Mouse (Mus musculus): ENCODE results near the gene 9330159F19Rik. TPM values are rescaled to one million over a fixed set of nuclear protein-coding genes. Genes with fewer than 3 reads are reported as not detected.

9330159F19Rik gene
- polyA plus RNA-seq, 1 experiment from 2014 or later, result 2.8 TPM

- Histone ChIP-seq H3K27ac (replicated peaks; ENCODE audit: low read depth, low read length) (no peak overlapping the region), H3K9me3 (replicated peaks; ENCODE audit: control insufficient read depth, low read length) (no peaks in the 10 kb centered on the region), H3K9ac (replicated peaks; ENCODE audit: low read length) (no peak overlapping the region), H3K4me3 (ENCODE audit: low read depth, low read length) (no peak overlapping the region), H3K4me1 (ENCODE audit: control insufficient read depth, insufficient read depth, low read length) (no peaks in the 10 kb centered on the region), H3K27me3 (ENCODE audit: control insufficient read depth, insufficient read depth, low read length) (no peaks in the 10 kb centered on the region), H3K4me2 (ENCODE audit: low read depth, low read length) (no peak overlapping the region), H3K36me3 (replicated peaks; ENCODE audit: control insufficient read depth, insufficient read depth, low read depth, low read length) (no peaks in the 10 kb centered on the region)
- WGBS, result 85% methylated on average over 1 of the region's 1 CpGs
- no peak for DNase-seq (ENCODE audit: low spot score)
- ATAC-seq (replicated peaks; ENCODE audit: insufficient number of reproducible peaks, low FRiP score, low TSS enrichment, low read depth), result no peak
These were observed 5.6 kb downstream of the 9330159F19Rik start for GRCm38 (mm10) chr10:29216957-29217356.

- Histone ChIP-seq H3K27ac (replicated peaks; ENCODE audit: low read depth, low read length) (no peak overlapping the region), H3K9ac (replicated peaks; ENCODE audit: low read length) (no peak overlapping the region), H3K4me2 (ENCODE audit: low read depth, low read length) (no peak overlapping the region), H3K4me3 (ENCODE audit: low read depth, low read length) (no peak overlapping the region), H3K4me1 (ENCODE audit: control insufficient read depth, insufficient read depth, low read length) (no peaks in the 10 kb centered on the region), H3K27me3 (ENCODE audit: control insufficient read depth, insufficient read depth, low read length) (no peaks in the 10 kb centered on the region), H3K36me3 (replicated peaks; ENCODE audit: control insufficient read depth, insufficient read depth, low read depth, low read length) (no peaks in the 10 kb centered on the region), H3K9me3 (replicated peaks; ENCODE audit: control insufficient read depth, low read length) (no peaks in the 10 kb centered on the region)
- DNase-seq (ENCODE audit: low spot score) (no peak), ATAC-seq (replicated peaks; ENCODE audit: insufficient number of reproducible peaks, low FRiP score, low TSS enrichment, low read depth) (no peak)
- WGBS, result 53% methylated on average over 2 of the region's 2 CpGs
These were observed 6.0 kb downstream of the 9330159F19Rik start for GRCm38 (mm10) chr10:29217451-29217850.

GRCm38 (mm10) chr10:29225329-29225728 lies 13.9 kb downstream of the 9330159F19Rik start:
- DNase-seq (ENCODE audit: low spot score), result no peak
- Histone ChIP-seq H3K4me1 (ENCODE audit: control insufficient read depth, insufficient read depth, low read length) (no peaks in the 10 kb centered on the region), H3K36me3 (replicated peaks; ENCODE audit: control insufficient read depth, insufficient read depth, low read depth, low read length) (no peaks in the 10 kb centered on the region), H3K9me3 (replicated peaks; ENCODE audit: control insufficient read depth, low read length) (no peaks in the 10 kb centered on the region), H3K4me3 (ENCODE audit: low read depth, low read length) (no peak overlapping the region), H3K9ac (replicated peaks; ENCODE audit: low read length) (no peak overlapping the region), H3K27me3 (ENCODE audit: control insufficient read depth, insufficient read depth, low read length) (no peaks in the 10 kb centered on the region), H3K27ac (replicated peaks; ENCODE audit: low read depth, low read length) (no peak overlapping the region), H3K4me2 (ENCODE audit: low read depth, low read length) (no peak overlapping the region)
- no peak for ATAC-seq (replicated peaks; ENCODE audit: insufficient number of reproducible peaks, low FRiP score, low TSS enrichment, low read depth)
- WGBS, result 83% methylated on average over 4 of the region's 4 CpGs

- no peak overlapping the region for H3K4me3 ChIP-seq (ENCODE audit: low read depth, low read length)
- H3K4me1 ChIP-seq (ENCODE audit: control insufficient read depth, insufficient read depth, low read length), result no peaks in the 10 kb centered on the region
- H3K27me3 ChIP-seq (ENCODE audit: control insufficient read depth, insufficient read depth, low read length), result no peaks in the 10 kb centered on the region
- H3K27ac ChIP-seq (replicated peaks; ENCODE audit: low read depth, low read length), result no peak overlapping the region
- ATAC-seq (replicated peaks; ENCODE audit: insufficient number of reproducible peaks, low FRiP score, low TSS enrichment, low read depth) (no peak), DNase-seq (ENCODE audit: low spot score) (no peak)
- no peak overlapping the region for H3K9ac ChIP-seq (replicated peaks; ENCODE audit: low read length)
- no peaks in the 10 kb centered on the region for H3K36me3 ChIP-seq (replicated peaks; ENCODE audit: control insufficient read depth, insufficient read depth, low read depth, low read length)
- 94% methylated on average over 2 of the region's 2 CpGs for WGBS
- no peak overlapping the region for H3K4me2 ChIP-seq (ENCODE audit: low read depth, low read length)
- no peaks in the 10 kb centered on the region for H3K9me3 ChIP-seq (replicated peaks; ENCODE audit: control insufficient read depth, low read length)
These were observed 19.8 kb downstream of the 9330159F19Rik start for GRCm38 (mm10) chr10:29231208-29231607.

Other genes with a start within 250 kb of the 9330159F19Rik start
- not detected in 2 replicates for gene 2310057J18Rik, start 225.3 kb upstream of the 9330159F19Rik start, polyA plus RNA-seq (2014; fragmentation: Nextera tagmentation; extraction: Ambion mirVana)
- gene Soga3, start 67.8 kb upstream of the 9330159F19Rik start, polyA plus RNA-seq (2014; fragmentation: Nextera tagmentation; extraction: Ambion mirVana), result 7.8 and 10.0 TPM in 2 replicates
- 1.1 TPM in 1 of 2 replicates, not detected in the other for gene Gm49353, start 12.7 kb upstream of the 9330159F19Rik start, polyA plus RNA-seq (2014; fragmentation: Nextera tagmentation; extraction: Ambion mirVana)
- gene Echdc1, start 101.6 kb downstream of the 9330159F19Rik start, polyA plus RNA-seq (2014; fragmentation: Nextera tagmentation; extraction: Ambion mirVana), result 24.8 and 24.9 TPM in 2 replicates
- gene Rnf146, start 150.8 kb downstream of the 9330159F19Rik start, polyA plus RNA-seq (2014; fragmentation: Nextera tagmentation; extraction: Ambion mirVana), result 54.1 and 59.3 TPM in 2 replicates

Data from embryonic facial prominence, embryonic 11.5 days (tissue).